Mouse (Mus musculus) heart, adult 2 months (tissue): ENCODE measurements around the gene Dlx3.

Experiments used
- CTCF ChIP-seq: fragments of 200-600 bp; IDR thresholded peaks from 2 replicates; pipeline ENCODE4 v1.8.1; 2022; ENCODE audit warnings: antibody characterized with exemption, mild to moderate bottlenecking, moderate library complexity
- POLR2A ChIP-seq: fragments of 200-500 bp; IDR thresholded peaks from 2 replicates; pipeline ENCODE4 v1.6.1; 2011; ENCODE audit warnings: mild to moderate bottlenecking, low read depth, low read length, control low read depth; ENCODE audit not compliant: insufficient read depth

- no peak for TF ChIP-seq POLR2A
- no peak for TF ChIP-seq CTCF
Measured at GRCm38 (mm10) chr11:95110081-95110480, 9.8 kb upstream of the Dlx3 start.
